Mouse (Mus musculus): ENCODE results near the gene Gorab.

DNA sequence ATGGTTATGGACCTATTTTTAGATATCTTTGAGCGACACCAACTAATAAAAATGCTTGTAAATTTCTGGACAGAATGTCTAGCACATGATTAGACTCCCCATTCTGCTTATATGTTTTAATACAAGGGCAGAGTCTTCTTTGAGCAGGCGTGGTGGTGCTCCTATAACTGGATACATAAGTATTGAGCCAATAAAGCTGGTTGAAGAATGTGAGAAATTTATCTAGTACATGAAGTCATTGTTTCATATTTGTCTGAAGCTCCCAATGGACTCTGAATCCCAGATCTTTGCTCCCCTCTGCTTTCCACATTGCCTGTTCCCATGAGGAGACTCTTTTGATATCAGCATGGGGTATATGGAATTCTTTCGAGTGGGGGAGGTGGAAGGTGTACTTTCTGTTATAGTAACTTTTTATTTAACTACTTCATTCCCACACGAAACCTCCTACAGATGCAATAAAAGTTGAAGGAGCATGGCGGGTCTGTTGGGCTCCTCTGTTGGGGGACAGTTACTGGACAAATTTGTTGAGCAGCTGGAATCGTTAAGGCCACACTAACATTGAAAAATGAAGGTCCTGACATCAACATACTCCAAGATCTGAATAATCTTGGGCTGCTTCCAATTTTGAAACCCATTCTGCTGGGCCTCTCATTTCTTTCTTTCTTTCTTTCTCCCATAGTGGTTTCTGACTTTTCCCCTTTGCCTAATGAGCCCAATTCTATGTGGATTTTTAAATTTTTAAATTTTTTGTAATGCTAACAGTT, 26.5 kb downstream of the Gorab start:
- TF ChIP-seq MYC (IDR thresholded peaks at IDR 0.05; ENCODE audit: low read depth, low read length), result no peak
- TF ChIP-seq KAT2A (IDR thresholded peaks at IDR 0.05; ENCODE audit: insufficient replicate concordance, low read length), result no peak
- no peak for TF ChIP-seq POLR2A (IDR thresholded peaks at IDR 0.05; ENCODE audit: low read depth, low read length)
- TF ChIP-seq CTCF (conservative IDR thresholded peaks at IDR 0.05 in 1 of 2, IDR thresholded peaks at IDR 0.05 in 1 of 2; ENCODE audit: low read depth in 2 of 2, low read length in 2 of 2), result no peak
- no peak for TF ChIP-seq HCFC1 (IDR thresholded peaks at IDR 0.05; ENCODE audit: low read depth, low read length)
- no peak for TF ChIP-seq JUND (conservative IDR thresholded peaks at IDR 0.05; ENCODE audit: low read depth, low read length)
- no peak for TF ChIP-seq NELFE (IDR thresholded peaks at IDR 0.05; ENCODE audit: low read depth, low read length)
